Mouse (Mus musculus) MEL (cell line): ENCODE results near the gene Zfand3. TPM values are rescaled to one million over a fixed set of nuclear protein-coding genes. Genes with fewer than 3 reads are reported as not detected.

Experiments used
- DNase-seq: peaks from one replicate; pipeline ENCODE4 v3.0.0; 2011; ENCODE audit warnings: low read depth, low spot score
- H3K27ac ChIP-seq: 2 replicates; pipeline ENCODE4 v1.5.1; 2012; ENCODE audit warnings: low read depth, mild to moderate bottlenecking, control low read depth, low read length, moderate library complexity; ENCODE audit not compliant: control insufficient read depth
- H3K27me3 ChIP-seq, 2 experiments: fragments of 150-350 bp in 1 of 2; sonication (generic) in 1 of 2; 2 replicates each; pipeline ENCODE4 v1.6.1; 2012; ENCODE audit warnings: low read length in 2 of 2, mild to moderate bottlenecking in 2 of 2, improper control_type of control experiment in 1 of 2, moderate library complexity in 1 of 2; ENCODE audit not compliant: insufficient read depth in 2 of 2, control insufficient read depth in 1 of 2
- H3K36me3 ChIP-seq, 2 experiments: 2 replicates each; pipeline ENCODE4 v1.6.1; 2012 to 2014; ENCODE audit warnings: low read length in 2 of 2, improper control_type of control experiment in 1 of 2, inconsistent platforms in 1 of 2, mild to moderate bottlenecking in 1 of 2; ENCODE audit not compliant: insufficient read depth in 2 of 2, control insufficient read depth in 1 of 2
- H3K4me1 ChIP-seq, 2 experiments: fragments of 150-350 bp in 1 of 2; sonication (generic) in 1 of 2; 2 replicates each; pipeline ENCODE4 v1.6.1; 2012; ENCODE audit warnings: low read length in 2 of 2, improper control_type of control experiment in 1 of 2, mild to moderate bottlenecking in 1 of 2; ENCODE audit not compliant: insufficient read depth in 2 of 2, control insufficient read depth in 1 of 2
- H3K4me3 ChIP-seq, 2 experiments: fragments of 150-350 bp in 1 of 2; sonication (generic) in 1 of 2; 2 replicates each; pipeline ENCODE4 v1.5.1; 2012; ENCODE audit warnings: low read depth in 2 of 2, low read length in 2 of 2, mild to moderate bottlenecking in 2 of 2, moderate library complexity in 2 of 2, control low read depth in 1 of 2, improper control_type of control experiment in 1 of 2; ENCODE audit not compliant: control insufficient read depth in 1 of 2, insufficient read depth in 1 of 2
- H3K79me2 ChIP-seq: 2 replicates; pipeline ENCODE4 v1.6.1; 2012; ENCODE audit warnings: mild to moderate bottlenecking, low read length, moderate library complexity; ENCODE audit not compliant: control insufficient read depth, poor library complexity, insufficient read depth
- H3K9ac ChIP-seq: 2 replicates; pipeline ENCODE4 v1.6.1; 2012; ENCODE audit warnings: low read depth, mild to moderate bottlenecking, control low read depth, low read length, moderate library complexity; ENCODE audit not compliant: control insufficient read depth, poor library complexity, severe bottlenecking
- H3K9me3 ChIP-seq: fragments of 150-350 bp; sonication (generic); replicated peaks from 2 replicates; pipeline ENCODE4 v1.6.1; 2012; ENCODE audit warnings: mild to moderate bottlenecking, low read length, improper control_type of control experiment, moderate library complexity; ENCODE audit not compliant: insufficient read depth
- BHLHE40 ChIP-seq: IDR thresholded peaks from 2 replicates; pipeline ENCODE4 v1.6.1; 2012; ENCODE audit warnings: low read depth, mild to moderate bottlenecking, inconsistent platforms, low read length, improper control_type of control experiment, borderline replicate concordance
- CHD1 ChIP-seq: IDR thresholded peaks from 2 replicates; pipeline ENCODE4 v1.6.1; 2012; ENCODE audit warnings: low read depth, mild to moderate bottlenecking, inconsistent platforms, low read length, improper control_type of control experiment
- CTCF ChIP-seq, 3 experiments: IDR thresholded peaks in 2 of 3; conservative IDR thresholded peaks in 1 of 3; 2 replicates each; pipeline ENCODE4 v1.5.1; 2011 to 2012; ENCODE audit warnings: low read length in 3 of 3, low read depth in 2 of 3, mild to moderate bottlenecking in 2 of 3, improper control_type of control experiment in 1 of 3, inconsistent platforms in 1 of 3, mixed read lengths in 1 of 3, moderate library complexity in 1 of 3; ENCODE audit not compliant: control insufficient read depth in 1 of 3, insufficient read depth in 1 of 3, poor library complexity in 1 of 3, severe bottlenecking in 1 of 3
- ELF1 ChIP-seq: IDR thresholded peaks from 2 replicates; pipeline ENCODE4 v1.6.1; 2014; ENCODE audit warnings: low read depth, mild to moderate bottlenecking, inconsistent platforms, low read length, improper control_type of control experiment, moderate library complexity
- GABPA ChIP-seq: IDR thresholded peaks from 2 replicates; pipeline ENCODE4 v1.6.1; 2012; ENCODE audit warnings: low read depth, mild to moderate bottlenecking, inconsistent platforms, low read length, improper control_type of control experiment, moderate library complexity
- HCFC1 ChIP-seq: IDR thresholded peaks from 2 replicates; pipeline ENCODE4 v1.6.1; 2012; ENCODE audit warnings: low read depth, mild to moderate bottlenecking, inconsistent platforms, low read length, improper control_type of control experiment, moderate library complexity
- NELFE ChIP-seq: IDR thresholded peaks from 2 replicates; pipeline ENCODE4 v1.6.1; 2011; ENCODE audit warnings: low read depth, low read length, improper control_type of control experiment
- NRF1 ChIP-seq: IDR thresholded peaks from 2 replicates; pipeline ENCODE4 v1.6.1; 2014; ENCODE audit warnings: low read depth, mild to moderate bottlenecking, inconsistent platforms, low read length, improper control_type of control experiment, moderate library complexity; ENCODE audit not compliant: poor library complexity, insufficient read depth, severe bottlenecking
- POLR2AphosphoS2 ChIP-seq: IDR thresholded peaks from 2 replicates; pipeline ENCODE4 v1.6.1; 2011; ENCODE audit warnings: low read length, improper control_type of control experiment
- POLR2AphosphoS5 ChIP-seq: IDR thresholded peaks from 2 replicates; pipeline ENCODE4 v1.6.1; 2012; ENCODE audit warnings: low read depth, borderline replicate concordance, mild to moderate bottlenecking, inconsistent platforms, low read length, moderate library complexity, mixed read lengths
- TBP ChIP-seq: IDR thresholded peaks from 2 replicates; pipeline ENCODE4 v1.8.0; 2011; ENCODE audit warnings: low read depth, low read length, improper control_type of control experiment
- USF2 ChIP-seq, 2 experiments: IDR thresholded peaks; 2 replicates each; pipeline ENCODE4 v1.6.1; 2011 to 2012; ENCODE audit warnings: improper control_type of control experiment in 2 of 2, low read length in 2 of 2, borderline replicate concordance in 1 of 2, inconsistent platforms in 1 of 2, low read depth in 1 of 2, mild to moderate bottlenecking in 1 of 2; ENCODE audit not compliant: insufficient read depth in 1 of 2
- ZC3H11A ChIP-seq: IDR thresholded peaks from 2 replicates; pipeline ENCODE4 v1.6.1; 2012; ENCODE audit warnings: low read depth, mild to moderate bottlenecking, inconsistent platforms, low read length, improper control_type of control experiment
- ZNF384 ChIP-seq: IDR thresholded peaks from 2 replicates; pipeline ENCODE4 v1.6.1; 2012; ENCODE audit warnings: low read depth, mild to moderate bottlenecking, inconsistent platforms, low read length, improper control_type of control experiment
- polyA plus RNA-seq, 2 experiments: library from polyadenylated mRNA; stranded (reverse) in 1 of 2; unstranded in 1 of 2; fragments of >175 nt in 1 of 2; fragments of >200 nt in 1 of 2; gene quantifications; 2 replicates each; pipeline versions ENCODE4 v1.2.1 to v1.2.4; 2012; ENCODE audit warnings: low replicate concordance in 2 of 2, low read depth in 1 of 2; ENCODE audit not compliant: insufficient read length in 2 of 2, insufficient read depth in 1 of 2, missing spikeins in 1 of 2
- total RNA-seq: library from RNA; depleted of rRNA; stranded (reverse); fragments of 300-350 nt; gene quantifications from 2 replicates; pipeline ENCODE4 v1.2.3, GENCODE M21; 2012

Zfand3 gene
- total and polyA plus RNA-seq, 3 experiments, result 28.3 to 48.8 TPM; not detected in 1

GRCm38 (mm10) chr17:30148320-30148719, 143.8 kb downstream of the Zfand3 start:
- Histone ChIP-seq H3K27me3 (no peaks in the 10 kb centered on the region), H3K79me2 (no peaks in the 10 kb centered on the region; the same call in 1 of the 2 replicates), H3K36me3 (peaks cover 0 to 1% of the 10 kb centered on the region in 2 experiments; a peak in 2 of 4 replicates), H3K9me3 (no peaks in the 10 kb centered on the region), H3K4me1 (no peaks in the 10 kb centered on the region), H3K27ac (no peak overlapping the region), H3K4me3 (no peak overlapping the region), H3K9ac (no peak overlapping the region)
- TF ChIP-seq CHD1 (no peak), GABPA (no peak), CTCF (IDR thresholded peaks at IDR 0.05 in 2 of 3, conservative IDR thresholded peaks at IDR 0.05 in 1 of 3; ENCODE audit: control insufficient read depth in 1 of 3, insufficient read depth in 1 of 3, low read depth in 2 of 3, low read length in 3 of 3, poor library complexity in 1 of 3, severe bottlenecking in 1 of 3) (no peak), NELFE (no peak), TBP (no peak), NRF1 (no peak), POLR2AphosphoS5 (no peak), ZC3H11A (no peak), HCFC1 (no peak), BHLHE40 (no peak), POLR2AphosphoS2 (no peak)
- DNase-seq, result no peak

GRCm38 (mm10) chr17:30149911-30150310, 145.4 kb downstream of the Zfand3 start:
- no peak overlapping the region for H3K27ac ChIP-seq
- H3K9ac ChIP-seq, result no peak overlapping the region
- H3K27me3 ChIP-seq, result no peaks in the 10 kb centered on the region
- no peaks in the 10 kb centered on the region for H3K9me3 ChIP-seq
- no peak for DNase-seq
- no peaks in the 10 kb centered on the region; the same call in 1 of the 2 replicates for H3K79me2 ChIP-seq
- TF ChIP-seq ZNF384 (no peak), CHD1 (no peak), ELF1 (no peak), TBP (no peak), USF2 (IDR thresholded peaks at IDR 0.05; ENCODE audit: borderline replicate concordance in 1 of 2, insufficient read depth in 1 of 2, low read depth in 1 of 2, low read length in 2 of 2) (no peak), NRF1 (no peak), CTCF (IDR thresholded peaks at IDR 0.05 in 2 of 3, conservative IDR thresholded peaks at IDR 0.05 in 1 of 3; ENCODE audit: control insufficient read depth in 1 of 3, insufficient read depth in 1 of 3, low read depth in 2 of 3, low read length in 3 of 3, poor library complexity in 1 of 3, severe bottlenecking in 1 of 3) (no peak)
- no peak overlapping the region for H3K4me3 ChIP-seq
- peaks cover 0 to 2% of the 10 kb centered on the region in 2 experiments; a peak in 1 of 4 replicates for H3K4me1 ChIP-seq
- peaks cover 0 to 1% of the 10 kb centered on the region in 2 experiments; a peak in 2 of 4 replicates for H3K36me3 ChIP-seq
